Comparison of ENCODE assay signal across 33 mouse cellular contexts in genomic region chr9:119120168-119120560, GRCm38 (mm10). TPM values are rescaled to one million over a fixed set of nuclear protein-coding genes. Genes with fewer than 3 reads are reported as not detected.
DNase-seq lines count a peak whose midpoint lies in the region; ATAC-seq and TF ChIP-seq lines count a peak whose summit lies in the region.
"Had no signal": no experiment of that assay in that cellular context is flagged by ENCODE, and none has a peak within 500 bp of the region (broad histone marks: within the 10 kb centered on the region; RNA-seq: fewer than 3 reads in every experiment).

No protein-coding gene starts in this region.

- peak; percentile 16; the same call in 1 of the 2 replicates for ATAC-seq in kidney, embryonic 16.5 days (ENCODE audit: low FRiP score, low TSS enrichment)
- ATAC-seq in midbrain, embryonic 14.5 days (ENCODE audit: low FRiP score, low TSS enrichment): no peak
- ATAC-seq in liver, postnatal 0 days: no peak
- ATAC-seq: activated CD4-positive, CD25-positive, alpha-beta regulatory T cell, adult 4 months; forebrain, embryonic 15.5 days had no signal

- H3K4me3 ChIP-seq in CH12.LX (replicated peaks in 1 of 3; ENCODE audit: low read depth in 2 of 3, low read length in 2 of 3, poor library complexity in 1 of 3): peak overlapping the region; percentile 59 to 78 (median 69)
- H3K4me3 ChIP-seq in kidney, embryonic 16.5 days (ENCODE audit: low read length): peak overlapping the region; percentile 35
- no peak overlapping the region for H3K4me3 ChIP-seq in midbrain, embryonic 14.5 days (replicated peaks; ENCODE audit: low read depth, low read length)
- H3K4me3 ChIP-seq in liver, postnatal 0 days (ENCODE audit: low read depth, low read length): no peak overlapping the region
- H3K4me3 ChIP-seq: embryonic facial prominence, embryonic 10.5 days; embryonic facial prominence, embryonic 13.5 days; erythroblast, embryonic 14.5 days; forebrain, embryonic 12.5 days; forebrain, embryonic 15.5 days; heart, embryonic 12.5 days; heart, embryonic 15.5 days; hindbrain, embryonic 10.5 days; hindbrain, embryonic 13.5 days had no signal

- H3K36me3 ChIP-seq in CH12.LX (replicated peaks in 1 of 2; ENCODE audit: control insufficient read depth in 1 of 2, insufficient read depth in 1 of 2, low read length in 1 of 2): peaks cover 14 to 43% of the 10 kb centered on the region in 2 experiments
- H3K36me3 ChIP-seq in kidney, embryonic 16.5 days (ENCODE audit: insufficient read depth, low read length): no peaks in the 10 kb centered on the region
- no peaks in the 10 kb centered on the region for H3K36me3 ChIP-seq in midbrain, embryonic 14.5 days (ENCODE audit: control insufficient read depth, insufficient read depth, low read length)
- no peaks in the 10 kb centered on the region for H3K36me3 ChIP-seq in liver, postnatal 0 days (replicated peaks; ENCODE audit: insufficient read depth, low read length)
- H3K36me3 ChIP-seq: embryonic facial prominence, embryonic 10.5 days; embryonic facial prominence, embryonic 13.5 days; forebrain, embryonic 12.5 days; forebrain, embryonic 15.5 days; G1E; heart, embryonic 12.5 days; heart, embryonic 15.5 days; hindbrain, embryonic 10.5 days; hindbrain, embryonic 13.5 days had no signal

- H3K4me1 ChIP-seq in CH12.LX (ENCODE audit: control insufficient read depth in 1 of 2, insufficient read depth in 2 of 2): peaks cover 5 to 25% of the 10 kb centered on the region in 2 experiments; a peak in 3 of 4 replicates
- peaks cover 17% of the 10 kb centered on the region for H3K4me1 ChIP-seq in kidney, embryonic 16.5 days (ENCODE audit: insufficient read depth, low read length)
- H3K4me1 ChIP-seq in midbrain, embryonic 14.5 days (ENCODE audit: control insufficient read depth, insufficient read depth, low read length): no peaks in the 10 kb centered on the region
- H3K4me1 ChIP-seq in liver, postnatal 0 days (ENCODE audit: insufficient read depth): no peaks in the 10 kb centered on the region
- H3K4me1 ChIP-seq: embryonic facial prominence, embryonic 13.5 days; forebrain, embryonic 15.5 days; heart, embryonic 12.5 days; heart, embryonic 15.5 days had no signal

- H3K9me3 ChIP-seq in CH12.LX (replicated peaks; ENCODE audit: low read length): no peaks in the 10 kb centered on the region
- H3K9me3 ChIP-seq in kidney, embryonic 16.5 days (ENCODE audit: low read length): no peaks in the 10 kb centered on the region
- H3K9me3 ChIP-seq in midbrain, embryonic 14.5 days (ENCODE audit: control insufficient read depth, low read length): no peaks in the 10 kb centered on the region
- H3K9me3 ChIP-seq in liver, postnatal 0 days (ENCODE audit: low read length): no peaks in the 10 kb centered on the region
- H3K9me3 ChIP-seq: embryonic facial prominence, embryonic 10.5 days; embryonic facial prominence, embryonic 13.5 days; forebrain, embryonic 12.5 days; forebrain, embryonic 15.5 days; heart, embryonic 12.5 days; heart, embryonic 15.5 days; hindbrain, embryonic 10.5 days; hindbrain, embryonic 13.5 days had no signal

- 45% methylated on average over 3 of the region's 3 CpGs for WGBS in kidney, embryonic 16.5 days
- 67% methylated on average over 3 of the region's 3 CpGs for WGBS in midbrain, embryonic 14.5 days
- WGBS in liver, postnatal 0 days (ENCODE audit: insufficient replicate concordance): 47% methylated on average over 3 of the region's 3 CpGs

- no peak for TF ChIP-seq RAD21 in CH12.LX (IDR thresholded peaks at IDR 0.05; ENCODE audit: low read depth, low read length)

- in situ Hi-C loops in CH12.LX (cut with MboI; ENCODE audit: low pct_ligation_motif_present, low pct_unique_long_range_greater_than_20kb, low sequenced_read_pairs): no loop called here

- no peaks in the 10 kb centered on the region for H3K79me2 ChIP-seq in CH12.LX (replicated peaks; ENCODE audit: control insufficient read depth, extremely low read depth, insufficient read depth, poor library complexity, severe bottlenecking)

- no peak for TF ChIP-seq EP300 in CH12.LX (IDR thresholded peaks at IDR 0.05; ENCODE audit: low read length)
- no peak for TF ChIP-seq EP300 in liver, postnatal 0 days (IDR thresholded peaks at IDR 0.05; ENCODE audit: low read depth)

- H3K9ac ChIP-seq in CH12.LX (ENCODE audit: insufficient read depth, low read depth): peak overlapping the region; percentile 42; the same call in 1 of the 2 replicates
- H3K9ac ChIP-seq in kidney, embryonic 16.5 days (replicated peaks; ENCODE audit: low read length): peak overlapping the region; percentile 40; the same call in 1 of the 2 replicates
- no peak overlapping the region for H3K9ac ChIP-seq in midbrain, embryonic 14.5 days (replicated peaks; ENCODE audit: low read length)
- no peak overlapping the region for H3K9ac ChIP-seq in liver, postnatal 0 days (replicated peaks)
- H3K9ac ChIP-seq: embryonic facial prominence, embryonic 13.5 days; forebrain, embryonic 12.5 days; forebrain, embryonic 15.5 days; heart, embryonic 12.5 days; heart, embryonic 15.5 days; hindbrain, embryonic 13.5 days had no signal

- DNase-seq in kidney, adult 18-20 months: peak; percentile 22
- DNase-seq in kidney, adult 11 months: no peak
- no peak for DNase-seq in CH12.LX (ENCODE audit: extremely low read depth)
- DNase-seq in kidney, postnatal 14 days: peak; percentile 29
- no peak for DNase-seq in midbrain, embryonic 14.5 days
- no peak for DNase-seq in lung, postnatal 14 days
- no peak for DNase-seq in liver, postnatal 0 days
- DNase-seq: adrenal gland, adult 8-10 months; adrenal gland, postnatal 25 days; cerebellum, adult 11-12 months; cerebellum, adult 8-10 months; cerebellum, postnatal 10 days; cerebellum, postnatal 36 days; embryo, embryonic 11 days; gastrocnemius, postnatal 25 days; heart, adult 18-20 months; heart, postnatal 10 days; heart, postnatal 36 days had no signal

- no peak for TF ChIP-seq CTCF in CH12.LX (conservative IDR thresholded peaks at IDR 0.05 in 1 of 2, IDR thresholded peaks at IDR 0.05 in 1 of 2; ENCODE audit: low read depth in 2 of 2, low read length in 2 of 2)
- no peak for TF ChIP-seq CTCF in liver, postnatal 0 days (IDR thresholded peaks at IDR 0.05; ENCODE audit: low read depth)

- H3K27me3 ChIP-seq in CH12.LX (replicated peaks): no peaks in the 10 kb centered on the region
- H3K27me3 ChIP-seq in kidney, embryonic 16.5 days (ENCODE audit: insufficient read depth, low read length): no peaks in the 10 kb centered on the region
- H3K27me3 ChIP-seq in midbrain, embryonic 14.5 days (ENCODE audit: control insufficient read depth, insufficient read depth, low read length): no peaks in the 10 kb centered on the region
- no peaks in the 10 kb centered on the region for H3K27me3 ChIP-seq in liver, postnatal 0 days (ENCODE audit: insufficient read depth, low read length)
- H3K27me3 ChIP-seq: embryonic facial prominence, embryonic 13.5 days; forebrain, embryonic 12.5 days; forebrain, embryonic 15.5 days; heart, embryonic 12.5 days; heart, embryonic 15.5 days; hindbrain, embryonic 13.5 days had no signal

- H3K27ac ChIP-seq in CH12.LX (ENCODE audit: insufficient read depth, low read depth): no peak overlapping the region
- H3K27ac ChIP-seq in kidney, embryonic 16.5 days (ENCODE audit: low read length): peak overlapping the region; percentile 86
- H3K27ac ChIP-seq in midbrain, embryonic 14.5 days (replicated peaks; ENCODE audit: low read depth, low read length): no peak overlapping the region
- no peak overlapping the region for H3K27ac ChIP-seq in liver, postnatal 0 days (ENCODE audit: low read depth)
- H3K27ac ChIP-seq: embryonic facial prominence, embryonic 10.5 days; embryonic facial prominence, embryonic 13.5 days; forebrain, embryonic 12.5 days; forebrain, embryonic 15.5 days; heart, embryonic 15.5 days; hindbrain, embryonic 13.5 days had no signal

- TF ChIP-seq POLR2A in CH12.LX (IDR thresholded peaks at IDR 0.05; ENCODE audit: low read depth, low read length): no peak

- peak overlapping the region; percentile 41 for H3K4me2 ChIP-seq in CH12.LX (ENCODE audit: insufficient read depth, low read depth, poor library complexity, severe bottlenecking)
- peak overlapping the region; percentile 45 for H3K4me2 ChIP-seq in kidney, embryonic 16.5 days (replicated peaks; ENCODE audit: low read depth, low read length)
- no peak overlapping the region for H3K4me2 ChIP-seq in midbrain, embryonic 14.5 days (ENCODE audit: low read length)
- no peak overlapping the region for H3K4me2 ChIP-seq in liver, postnatal 0 days (ENCODE audit: low read depth, low read length)
- H3K4me2 ChIP-seq: embryonic facial prominence, embryonic 13.5 days; forebrain, embryonic 12.5 days; forebrain, embryonic 15.5 days; heart, embryonic 12.5 days; heart, embryonic 15.5 days; hindbrain, embryonic 13.5 days had no signal

- dilution Hi-C loops in CH12.LX (cut with MboI; ENCODE audit: extremely low pct_ligation_motif_present, extremely low pct_unique_long_range_greater_than_20kb, low sequenced_read_pairs): no loop called here

RNA-seq across cellular contexts. Expression of gene Dlec1, which starts 17.9 kb away (rescaled TPM):
- total RNA-seq in CH12.LX (2012; rRNA removed) (6.2 and 6.3 TPM in 2 replicates), CH12.LX (2014; rRNA removed) (1.3 and 1.4 TPM in 2 replicates)
- polyA plus RNA-seq in CH12.LX (2012; ENCODE audit: insufficient read length, low read depth): 5.9 and 6.0 TPM in 2 replicates
- 6.1 and 7.7 TPM in 2 replicates for polyA plus RNA-seq in kidney, embryonic 16.5 days (2015; fragmentation: Nextera tagmentation; extraction: Ambion mirVana)
- polyA plus RNA-seq in midbrain, embryonic 14.5 days (2014; fragmentation: Nextera tagmentation; extraction: Ambion mirVana): 0.27 and 1.2 TPM in 2 replicates
- polyA plus RNA-seq in liver, postnatal 0 days (2015; fragmentation: Nextera tagmentation; extraction: Ambion mirVana): 0.05 TPM in 2 replicates
- total RNA-seq: G1E; gastrocnemius, adult 8-10 months had no signal
- polyA plus RNA-seq: erythroblast, embryonic 14.5 days; G1E had no signal

RNA-seq across cellular contexts. Expression of gene Plcd1, which starts 26.9 kb away (rescaled TPM):
- total RNA-seq in CH12.LX (2012; rRNA removed): 0.21 and 0.38 TPM in 2 replicates
- total RNA-seq in CH12.LX (2014; rRNA removed): not detected in 2 replicates
- polyA plus RNA-seq in CH12.LX (2012; ENCODE audit: insufficient read length, low read depth): 0.43 and 0.59 TPM in 2 replicates
- 25.3 and 26.9 TPM in 2 replicates for polyA plus RNA-seq in kidney, embryonic 16.5 days (2015; fragmentation: Nextera tagmentation; extraction: Ambion mirVana)
- polyA plus RNA-seq in midbrain, embryonic 14.5 days (2014; fragmentation: Nextera tagmentation; extraction: Ambion mirVana): 13.6 and 17.0 TPM in 2 replicates
- 0.85 and 1.1 TPM in 2 replicates for polyA plus RNA-seq in liver, postnatal 0 days (2015; fragmentation: Nextera tagmentation; extraction: Ambion mirVana)
- total RNA-seq: G1E had no signal
- polyA plus RNA-seq: G1E had no signal

RNA-seq across cellular contexts. Expression of gene Acaa1b, which starts 36.7 kb away (rescaled TPM):
- total RNA-seq in CH12.LX (2012; rRNA removed) (0.08 and 0.17 TPM in 2 replicates), CH12.LX (2014; rRNA removed) (not detected in 2 replicates)
- polyA plus RNA-seq in CH12.LX (2012; ENCODE audit: insufficient read length, low read depth): 0.78 TPM in 1 of 2 replicates, not detected in the other
- 44.0 and 52.4 TPM in 2 replicates for polyA plus RNA-seq in kidney, embryonic 16.5 days (2015; fragmentation: Nextera tagmentation; extraction: Ambion mirVana)
- 1.2 and 2.8 TPM in 2 replicates for polyA plus RNA-seq in midbrain, embryonic 14.5 days (2014; fragmentation: Nextera tagmentation; extraction: Ambion mirVana)
- 496 and 544 TPM in 2 replicates for polyA plus RNA-seq in liver, postnatal 0 days (2015; fragmentation: Nextera tagmentation; extraction: Ambion mirVana)
- total RNA-seq: G1E had no signal
- polyA plus RNA-seq: activated CD4-positive, CD25-positive, alpha-beta regulatory T cell, adult 4 months; G1E had no signal

RNA-seq across cellular contexts. Expression of gene Gm47289, which starts 38.8 kb away (rescaled TPM):
- total RNA-seq in CH12.LX (2012; rRNA removed) (not detected in 2 replicates), CH12.LX (2014; rRNA removed) (not detected in 2 replicates)
- not detected in 2 replicates for polyA plus RNA-seq in CH12.LX (2012; ENCODE audit: insufficient read length, low read depth)
- polyA plus RNA-seq in kidney, embryonic 16.5 days (2015; fragmentation: Nextera tagmentation; extraction: Ambion mirVana): not detected in 2 replicates
- polyA plus RNA-seq in midbrain, embryonic 14.5 days (2014; fragmentation: Nextera tagmentation; extraction: Ambion mirVana): not detected in 2 replicates
- polyA plus RNA-seq in liver, postnatal 0 days (2015; fragmentation: Nextera tagmentation; extraction: Ambion mirVana): not detected in 2 replicates
- total RNA-seq: adrenal gland, adult 8-10 months; adrenal gland, postnatal 25 days; gastrocnemius, adult 8-10 months; gastrocnemius, postnatal 25 days; heart, adult 18-20 months; heart, postnatal 10 days; heart, postnatal 36 days had no signal
- polyA plus RNA-seq: brain, embryonic 14.5 days; cortical plate, adult 2 months; embryonic facial prominence, embryonic 10.5 days; embryonic facial prominence, embryonic 13.5 days; erythroblast, embryonic 14.5 days; forebrain, embryonic 12.5 days; forebrain, embryonic 15.5 days; G1E; heart, embryonic 12.5 days; heart, embryonic 15.5 days; hindbrain, embryonic 10.5 days; hindbrain, embryonic 13.5 days had no signal

Comparison
In these comparisons a context has a peak if more than half of its experiments do, and no peak if none do; other contexts are left out.
1. DNase-seq: peak in kidney, adult 18-20 months (single experiment) and kidney, postnatal 14 days (single experiment); none in kidney, adult 11 months (single experiment), CH12.LX (single experiment), midbrain, embryonic 14.5 days (single experiment), lung, postnatal 14 days (single experiment) and liver, postnatal 0 days (single experiment).
2. H3K4me2 ChIP-seq: peak in CH12.LX (single experiment) and kidney, embryonic 16.5 days (single experiment); none in midbrain, embryonic 14.5 days (single experiment) and liver, postnatal 0 days (single experiment).
3. H3K4me3 ChIP-seq: peak in CH12.LX (3 of 3) and kidney, embryonic 16.5 days (single experiment); none in midbrain, embryonic 14.5 days (single experiment) and liver, postnatal 0 days (single experiment).
4. H3K9ac ChIP-seq: peak in CH12.LX (single experiment) and kidney, embryonic 16.5 days (single experiment); none in midbrain, embryonic 14.5 days (single experiment) and liver, postnatal 0 days (single experiment).
5. RNA of gene Acaa1b, which starts 36.7 kb away (polyA plus RNA-seq): 496 to 544 TPM in liver, postnatal 0 days and 44.0 to 52.4 TPM in kidney, embryonic 16.5 days; 1.2 to 2.8 TPM in midbrain, embryonic 14.5 days and 0.78 TPM in CH12.LX; every median in the first group is over 10 times any median in the second.